Mouse (Mus musculus) gastrocnemius, postnatal 4 days (tissue): ENCODE results near the gene Tead1. TPM values are rescaled to one million over a fixed set of nuclear protein-coding genes. Genes with fewer than 3 reads are reported as not detected.

Experiments used
- DNase-seq, 2 experiments: peaks; one replicate each; pipeline ENCODE4 v3.0.0; 2021 to 2022; ENCODE audit warnings: low spot score in 2 of 2, mixed read lengths in 2 of 2
- total RNA-seq, 2 experiments: library from RNA; stranded (reverse); gene quantifications; 2 replicates each; pipeline ENCODE4 v1.2.3; 2021

Tead1 gene
- total RNA-seq, 2 experiments from 2014 or later, result 155 to 175 TPM

DNA sequence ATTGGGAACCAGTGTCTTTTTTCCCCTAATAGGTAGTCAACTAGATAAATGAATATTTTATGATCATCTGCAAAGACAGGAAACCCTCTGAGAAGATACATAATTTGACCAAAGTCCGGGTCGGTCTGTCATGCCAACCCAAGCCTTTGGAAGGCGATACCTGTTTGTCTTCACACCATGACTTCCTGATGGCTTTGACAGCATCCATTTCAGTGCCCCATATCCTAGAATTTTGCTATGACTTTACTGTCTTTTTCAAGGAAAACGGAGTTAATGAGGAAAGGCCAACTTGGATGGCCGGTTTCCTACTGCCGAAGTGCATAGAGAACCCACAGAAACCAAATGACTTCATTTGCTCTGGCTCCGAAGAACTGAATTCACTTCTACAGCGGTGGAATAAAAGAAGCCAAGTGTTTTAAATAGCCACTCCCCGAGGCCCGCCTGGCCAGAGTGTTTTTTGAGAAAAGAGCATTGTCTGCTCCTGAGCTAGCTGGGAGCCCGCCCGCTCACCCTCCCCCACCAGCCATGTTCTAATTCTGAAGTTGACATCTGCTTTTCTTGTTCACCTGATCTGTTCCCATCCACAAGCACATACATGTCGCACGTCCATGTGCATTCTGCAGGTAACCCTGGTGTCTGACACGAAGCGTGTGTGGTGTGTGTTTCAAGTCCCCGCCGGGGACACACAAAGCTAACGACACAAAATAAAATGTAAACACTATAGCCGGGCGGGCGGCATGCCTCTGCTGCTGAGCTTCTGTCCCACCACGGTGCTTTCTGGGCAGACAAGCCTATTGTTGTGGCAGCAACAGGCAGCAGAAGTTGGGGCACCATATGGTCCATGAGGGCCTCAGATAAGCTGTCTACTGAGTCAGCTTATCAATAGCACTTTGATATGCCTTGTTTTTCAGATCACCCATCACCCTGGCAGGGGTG is 5.8 kb downstream of the Tead1 start:
- peak in 1 of 2 experiments; percentile 38 for DNase-seq

GRCm38 (mm10) chr7:112685993-112686392 is 6.9 kb downstream of the Tead1 start:
- no peak for DNase-seq

GRCm38 (mm10) chr7:112686586-112686985 is 7.5 kb downstream of the Tead1 start:
- DNase-seq, result no peak

DNA sequence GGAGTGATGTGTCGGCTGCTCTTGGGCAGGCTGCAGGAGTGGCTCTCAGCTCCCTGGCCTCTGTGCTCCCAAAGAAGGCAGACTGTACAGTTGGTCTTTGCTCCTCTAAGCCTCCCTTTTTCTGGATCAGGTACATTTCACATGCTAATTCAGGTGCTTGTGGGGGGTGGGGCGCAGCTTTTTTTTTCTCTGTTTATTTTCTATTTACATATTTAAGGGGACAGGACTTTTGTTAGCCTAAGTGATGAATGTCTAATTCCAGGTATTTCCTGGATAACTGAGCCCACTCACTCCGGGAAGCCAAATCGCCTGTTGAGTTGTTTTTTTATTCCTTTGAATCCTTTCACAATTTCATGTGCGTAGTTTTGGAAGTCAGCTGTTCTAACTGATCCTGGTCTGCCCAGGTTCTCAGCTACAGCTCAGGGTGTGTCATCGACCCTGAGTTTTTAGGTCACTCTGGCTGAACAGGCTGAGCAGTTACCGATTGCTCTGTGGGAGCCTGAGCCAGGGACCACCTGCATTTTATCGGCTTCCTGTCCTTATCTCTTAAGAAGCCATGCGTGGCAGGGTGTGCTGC is 9.4 kb downstream of the Tead1 start:
- DNase-seq, result no peak

DNA sequence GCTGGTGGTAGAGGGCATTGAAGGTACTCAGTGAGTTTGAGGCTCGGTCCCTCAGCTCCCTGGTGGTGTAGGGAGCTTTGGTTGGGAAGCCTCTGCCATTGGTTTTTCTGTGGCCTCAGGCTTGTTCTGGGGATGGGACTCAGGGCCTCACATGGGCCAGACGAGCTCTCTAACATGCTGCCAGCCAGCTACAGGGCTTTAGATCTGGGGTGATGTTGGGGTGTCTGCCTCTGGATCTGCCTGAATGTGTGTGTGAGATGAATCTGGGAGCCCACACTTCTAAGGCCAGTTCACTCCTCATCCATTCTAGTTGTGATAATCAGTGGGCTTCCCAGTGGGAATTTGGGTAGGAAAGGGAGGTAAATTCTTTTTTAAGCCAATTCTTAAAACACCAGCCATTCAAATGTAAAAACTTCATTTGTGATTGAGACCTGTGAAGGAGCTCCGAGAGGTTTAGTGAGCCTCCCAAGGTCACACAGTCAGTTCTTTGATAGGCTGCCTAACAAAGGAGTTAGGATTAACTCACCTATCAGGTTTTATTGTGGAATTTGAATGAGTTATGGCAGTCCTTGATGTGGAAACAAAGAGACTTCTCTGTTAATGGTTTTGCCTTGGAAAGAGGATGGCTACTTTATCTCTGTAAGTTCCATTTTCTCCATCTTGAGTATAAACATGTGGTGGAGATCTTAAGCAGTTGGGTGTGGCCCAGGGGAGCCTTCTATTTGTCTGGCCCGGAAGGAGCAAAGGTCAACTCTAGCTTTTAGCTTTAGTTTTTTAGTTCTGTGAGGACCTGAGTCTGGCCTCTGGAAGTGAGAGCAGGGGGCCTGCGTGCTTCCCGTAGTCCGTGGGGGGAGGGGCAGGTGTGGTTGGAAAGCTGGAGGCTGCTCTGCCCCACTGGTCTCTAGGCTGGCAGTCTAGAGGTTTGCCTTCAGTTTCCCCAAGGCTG is 12.0 kb downstream of the Tead1 start:
- no peak for DNase-seq

DNA sequence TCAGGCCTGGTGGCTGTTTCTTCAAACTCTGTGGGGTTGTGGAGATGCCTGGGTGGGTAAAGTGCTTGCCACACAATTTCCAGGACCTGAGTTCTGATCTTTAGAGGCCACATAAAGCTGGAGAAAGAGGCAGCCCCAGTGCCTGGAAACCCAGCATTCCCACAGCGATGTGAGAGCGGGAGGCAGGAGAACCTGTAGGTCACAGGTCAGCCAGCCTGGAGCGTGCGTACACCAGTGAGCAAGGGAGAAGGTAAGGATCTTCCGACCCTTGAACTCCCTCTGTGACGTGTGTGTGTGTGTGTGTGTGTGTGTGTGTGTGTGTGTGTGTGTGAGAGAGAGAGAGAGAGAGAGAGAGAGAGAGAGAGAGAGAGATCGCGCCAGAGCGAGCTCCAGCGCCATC is 14.4 kb downstream of the Tead1 start:
- no peak for DNase-seq

- DNase-seq, result no peak
Measured at GRCm38 (mm10) chr7:112696777-112697161, 17.7 kb downstream of the Tead1 start.

GRCm38 (mm10) chr7:112697162-112697841 is 18.2 kb downstream of the Tead1 start:
- DNase-seq, result peak in 1 of 2 experiments; percentile 71

- no peak for DNase-seq
Measured at GRCm38 (mm10) chr7:112700082-112700481, 21.0 kb downstream of the Tead1 start.

- no peak for DNase-seq
Measured at GRCm38 (mm10) chr7:112703341-112703740, 24.2 kb downstream of the Tead1 start.

GRCm38 (mm10) chr7:112705870-112706269 is 26.8 kb downstream of the Tead1 start:
- DNase-seq, result no peak

DNA sequence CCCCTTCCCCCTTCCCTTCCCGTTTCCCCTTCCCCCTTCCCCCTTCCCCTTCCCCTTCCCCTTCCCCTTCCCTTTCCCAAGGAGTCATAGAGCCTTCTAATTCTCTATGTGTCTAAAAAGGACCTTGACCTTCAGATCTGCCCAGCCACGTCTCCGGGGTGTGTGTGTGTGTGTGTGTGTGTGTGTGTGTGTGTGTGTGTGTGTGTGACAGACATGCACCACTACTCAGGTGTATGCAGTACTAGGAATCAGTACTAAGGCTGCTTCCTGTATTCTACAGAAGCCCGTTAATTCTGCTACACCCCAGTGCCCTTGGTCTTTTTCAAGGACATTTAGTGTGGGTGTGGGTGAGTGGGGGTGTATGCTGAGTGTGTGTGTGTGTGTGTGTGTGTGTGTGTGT is 27.6 kb downstream of the Tead1 start:
- no peak for DNase-seq

- no peak for DNase-seq
Measured at GRCm38 (mm10) chr7:112710409-112711107, 31.4 kb downstream of the Tead1 start.

- no peak for DNase-seq
Measured at GRCm38 (mm10) chr7:112711977-112712376, 32.9 kb downstream of the Tead1 start.

GRCm38 (mm10) chr7:112713509-112713908 is 34.4 kb downstream of the Tead1 start:
- no peak for DNase-seq

GRCm38 (mm10) chr7:112714783-112715182 is 35.7 kb downstream of the Tead1 start:
- DNase-seq, result no peak

GRCm38 (mm10) chr7:112716701-112717100 is 37.6 kb downstream of the Tead1 start:
- DNase-seq, result no peak

DNA sequence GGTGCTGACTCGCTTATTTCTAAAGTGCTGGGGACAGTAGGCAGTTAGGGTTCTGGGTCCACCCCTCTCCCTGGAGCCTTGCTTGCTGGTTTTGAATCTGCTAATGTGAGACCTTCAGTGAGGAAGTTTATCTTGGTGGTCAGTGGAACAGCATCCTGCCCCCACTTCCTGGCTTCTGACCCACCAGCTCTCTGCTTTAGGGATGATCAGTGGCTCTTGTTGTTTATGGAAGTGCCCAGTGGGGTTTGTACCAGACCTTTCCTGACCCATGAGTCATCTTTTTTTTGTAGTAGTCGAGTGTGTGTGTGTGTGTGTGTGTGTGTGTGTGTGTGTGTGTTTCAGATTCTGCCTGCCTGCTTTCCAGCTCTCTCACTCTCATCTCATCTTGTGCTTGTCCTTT is 38.6 kb downstream of the Tead1 start:
- no peak for DNase-seq

DNA sequence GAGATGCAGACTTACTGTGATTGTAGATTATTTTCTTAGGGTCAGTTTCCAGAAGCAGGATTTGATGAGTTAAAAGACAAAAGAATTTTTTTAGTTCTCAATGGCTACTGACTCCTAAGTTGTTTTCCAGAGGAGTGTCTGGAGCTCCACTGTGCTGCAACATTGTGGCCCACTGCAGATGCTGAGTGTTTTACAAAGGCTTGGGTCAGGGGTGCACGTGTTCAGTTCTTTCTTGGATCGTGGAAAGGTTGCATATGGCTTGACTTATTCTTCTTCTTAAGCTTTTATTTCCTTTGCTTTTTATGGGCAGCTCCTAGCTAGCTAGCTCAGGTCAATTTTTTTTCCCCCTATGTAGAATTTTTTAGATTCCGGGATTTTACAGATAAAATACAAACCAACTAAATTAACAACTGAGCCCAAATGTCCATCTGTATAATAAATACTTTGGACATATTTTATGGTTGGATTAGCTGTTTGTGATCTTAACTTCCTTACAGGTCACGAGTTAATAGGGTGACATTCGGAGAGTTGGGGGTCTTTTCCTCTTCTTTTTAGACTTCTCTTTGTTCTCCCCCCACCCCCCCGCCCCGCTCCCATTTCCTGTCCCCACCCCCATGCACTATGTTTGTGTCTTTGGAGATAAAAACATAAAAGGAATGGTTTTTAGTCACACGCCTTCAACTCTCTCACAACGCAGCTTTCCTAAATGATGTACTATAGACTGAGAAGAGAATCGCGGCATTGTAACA is 40.5 kb downstream of the Tead1 start:
- no peak for DNase-seq
